Mouse (Mus musculus): ENCODE measurements around the gene Serpina5.

- TF ChIP-seq CTCF (conservative IDR thresholded peaks at IDR 0.05; ENCODE audit: low read length) (no peak), POU5F1 (IDR thresholded peaks at IDR 0.05; ENCODE audit: borderline replicate concordance, low read length) (no peak)
Observed at GRCm38 (mm10) chr12:104125021-104125560, 24.2 kb downstream of the Serpina5 start.

Measured in E14TG2a.4 (cell line).